In genomic region chr2:110721290-110721753, GRCm38 (mm10) we compare ENCODE assay signal across 28 mouse cellular contexts. TPM values are rescaled to one million over a fixed set of nuclear protein-coding genes. Genes with fewer than 3 reads are reported as not detected.
DNase-seq lines count a peak whose midpoint lies in the region; ATAC-seq and TF ChIP-seq lines count a peak whose summit lies in the region.
"Had no signal": no experiment of that assay in that cellular context is flagged by ENCODE, and none has a peak within 500 bp of the region (broad histone marks: within the 10 kb centered on the region; RNA-seq: fewer than 3 reads in every experiment).

Gene Muc15, plus strand, starts transcription at chr2:110721340.

- H3K27ac ChIP-seq in left cerebral cortex, adult 2 months, result peak within 1 kb of the TSS; percentile 41; the same call in 1 of the 2 replicates
- H3K27ac ChIP-seq in intestine, embryonic 16.5 days (ENCODE audit: low read length), result no peak within 1 kb of the TSS
- no peak within 1 kb of the TSS for H3K27ac ChIP-seq in hindbrain, embryonic 13.5 days
- H3K27ac ChIP-seq: heart, adult 2 months; liver, embryonic 13.5 days; macrophage; neural tube, embryonic 13.5 days had no signal

- no peak within 1 kb of the TSS for H3K4me2 ChIP-seq in intestine, embryonic 16.5 days (ENCODE audit: low read depth, low read length)
- H3K4me2 ChIP-seq in hindbrain, embryonic 13.5 days, result no peak within 1 kb of the TSS
- H3K4me2 ChIP-seq: liver, embryonic 13.5 days; lung, embryonic 14.5 days; midbrain, embryonic 11.5 days; neural tube, embryonic 13.5 days had no signal

- no peaks in the 10 kb centered on the region for H3K36me3 ChIP-seq in intestine, embryonic 16.5 days (ENCODE audit: control insufficient read depth, insufficient read depth, low read length)
- no peaks in the 10 kb centered on the region for H3K36me3 ChIP-seq in hindbrain, embryonic 13.5 days
- H3K36me3 ChIP-seq: liver, embryonic 13.5 days; neural tube, embryonic 13.5 days had no signal

- H3K9me3 ChIP-seq in intestine, embryonic 16.5 days (ENCODE audit: control insufficient read depth, low read length), result no peaks in the 10 kb centered on the region
- no peaks in the 10 kb centered on the region for H3K9me3 ChIP-seq in hindbrain, embryonic 13.5 days
- H3K9me3 ChIP-seq: liver, embryonic 13.5 days; neural tube, embryonic 13.5 days had no signal

- peak; percentile 48; the same call in 1 of the 2 replicates for ATAC-seq in intestine, embryonic 16.5 days
- ATAC-seq in hindbrain, embryonic 13.5 days (ENCODE audit: low FRiP score), result no peak
- ATAC-seq: forebrain, embryonic 14.5 days; hindbrain, embryonic 16.5 days had no signal

- H3K27me3 ChIP-seq in intestine, embryonic 16.5 days (replicated peaks; ENCODE audit: control insufficient read depth, insufficient read depth, low read length), result no peaks in the 10 kb centered on the region
- H3K27me3 ChIP-seq in hindbrain, embryonic 13.5 days, result no peaks in the 10 kb centered on the region
- H3K27me3 ChIP-seq: liver, embryonic 13.5 days; neural tube, embryonic 13.5 days had no signal

- H3K4me1 ChIP-seq in intestine, embryonic 16.5 days (ENCODE audit: control insufficient read depth, insufficient read depth, low read length), result no peaks in the 10 kb centered on the region
- no peaks in the 10 kb centered on the region for H3K4me1 ChIP-seq in hindbrain, embryonic 13.5 days (replicated peaks)
- H3K4me1 ChIP-seq: liver, embryonic 13.5 days; neural tube, embryonic 13.5 days had no signal

- WGBS in intestine, embryonic 16.5 days, result 36% methylated on average over 3 of the region's 3 CpGs
- 56% methylated on average over 3 of the region's 3 CpGs for WGBS in hindbrain, embryonic 13.5 days

- intact Hi-C loops in left cerebral cortex, adult 2 months (cut with DNase I), result loop anchor here (10.0 kb wide), 1 partner anchor 223 kb away; no protein-coding TSS in a partner anchor

- no peak within 1 kb of the TSS for H3K9ac ChIP-seq in intestine, embryonic 16.5 days (ENCODE audit: low read depth, low read length)
- H3K9ac ChIP-seq in hindbrain, embryonic 13.5 days, result no peak within 1 kb of the TSS
- H3K9ac ChIP-seq: liver, embryonic 13.5 days; lung, embryonic 14.5 days; neural tube, embryonic 13.5 days had no signal

- DNase-seq in left cerebral cortex, adult 2 months (ENCODE audit: extremely low spot score in 1 of 2, low spot score in 2 of 2), result no peak
- DNase-seq in left cerebral cortex, adult 8-10 months (ENCODE audit: low spot score in 2 of 2), result no peak
- DNase-seq in cerebellum, adult 11-12 months, result peak; percentile 41
- DNase-seq in cerebellum, adult 9-10 months, result peak; percentile 47
- DNase-seq in heart, postnatal 4 days, result no peak
- DNase-seq: adrenal gland, adult 2 months; embryo, embryonic 11 days; gastrocnemius, postnatal 14 days; heart, adult 2 months; heart, postnatal 36 days; kidney, adult 18-20 months; kidney, postnatal 14 days; liver, embryonic 13.5 days; lung, embryonic 14.5 days; right cerebral cortex, adult 18-20 months; thymus, postnatal 25 days had no signal

- no peak for TF ChIP-seq CTCF in left cerebral cortex, adult 2 months (IDR thresholded peaks at IDR 0.05)

- no peak within 1 kb of the TSS for H3K4me3 ChIP-seq in left cerebral cortex, adult 2 months
- H3K4me3 ChIP-seq in intestine, embryonic 16.5 days (ENCODE audit: low read length), result no peak within 1 kb of the TSS
- no peak within 1 kb of the TSS for H3K4me3 ChIP-seq in hindbrain, embryonic 13.5 days
- H3K4me3 ChIP-seq: heart, adult 2 months; liver, embryonic 13.5 days; neural tube, embryonic 13.5 days had no signal

RNA-seq across cellular contexts. Expression of gene Muc15, which starts in this region (rescaled TPM):
- under 1 TPM; 0.11 to 0.12 TPM for total RNA-seq in left cerebral cortex, adult 2 months (2021)
- under 1 TPM in 3 of 4 experiments, not detected in 1; 0.19 to 0.39 (median 0.32) TPM for total RNA-seq in left cerebral cortex, adult 8-10 months (2022)
- not detected in 2 replicates for polyA plus RNA-seq in intestine, embryonic 16.5 days (2015; fragmentation: Nextera tagmentation; extraction: Ambion mirVana)
- total RNA-seq in heart, postnatal 4 days (2021), result under 1 TPM; 0.14 to 0.19 TPM
- 0.08 TPM in 1 of 2 replicates, not detected in the other for polyA plus RNA-seq in hindbrain, embryonic 13.5 days (2015; fragmentation: Nextera tagmentation; extraction: Ambion mirVana)
- total RNA-seq: gastrocnemius, postnatal 14 days; heart, adult 2 months; heart, postnatal 36 days; layer of hippocampus, adult 8-10 months had no signal
- polyA plus RNA-seq: adrenal gland, adult 2 months; C2C12; heart, adult 2 months; heart, embryonic 14.5 days; limb, embryonic 11.5 days; liver, embryonic 13.5 days; lung, embryonic 14.5 days; macrophage; neural tube, embryonic 13.5 days; small intestine, adult 2 months had no signal

Comparison
In these comparisons a context has a peak if more than half of its experiments do, and no peak if none do; other contexts are left out.
1. Peak in ATAC-seq in intestine, embryonic 16.5 days; RNA of the gene not detected or under 1 TPM.
2. DNase-seq: peak in cerebellum, adult 11-12 months (single experiment) and cerebellum, adult 9-10 months (single experiment); none in left cerebral cortex, adult 2 months (0 of 2), left cerebral cortex, adult 8-10 months (0 of 2) and heart, postnatal 4 days (single experiment).